Mouse (Mus musculus): Measurements from ENCODE around the gene Abca12. TPM values are rescaled to one million over a fixed set of nuclear protein-coding genes. Genes with fewer than 3 reads are reported as not detected.

Gene Abca12
- polyA plus RNA-seq, 1 experiment from 2014 or later = 0.09 TPM

- ATAC-seq (ENCODE audit: insufficient read depth, low FRiP score, low TSS enrichment) = no peak
- Histone ChIP-seq H3K4me3 (ENCODE audit: low read depth, low read length) (no peak overlapping the region), H3K9me3 (ENCODE audit: control insufficient read depth, low read length) (no peaks in the 10 kb centered on the region), H3K36me3 (ENCODE audit: control insufficient read depth, insufficient read depth, low read length) (no peaks in the 10 kb centered on the region), H3K27ac (ENCODE audit: low read depth, low read length) (no peak overlapping the region), H3K4me2 (ENCODE audit: low read depth) (no peak overlapping the region), H3K4me1 (ENCODE audit: control insufficient read depth, insufficient read depth, low read length) (no peaks in the 10 kb centered on the region), H3K9ac (ENCODE audit: low read length) (no peak overlapping the region), H3K27me3 (ENCODE audit: control insufficient read depth, insufficient read depth, low read length) (no peaks in the 10 kb centered on the region)
- WGBS = 81% methylated on average over 8 of the region's 8 CpGs
- no peak for DNase-seq (ENCODE audit: low spot score)
Observed at GRCm38 (mm10) chr1:71272077-71272476, 142.6 kb downstream of the Abca12 start.

GRCm38 (mm10) chr1:71270083-71270482 lies 144.6 kb downstream of the Abca12 start:
- Histone ChIP-seq H3K9ac (ENCODE audit: low read length) (no peak overlapping the region), H3K4me3 (ENCODE audit: low read depth, low read length) (no peak overlapping the region), H3K9me3 (ENCODE audit: control insufficient read depth, low read length) (no peaks in the 10 kb centered on the region), H3K4me1 (ENCODE audit: control insufficient read depth, insufficient read depth, low read length) (no peaks in the 10 kb centered on the region), H3K4me2 (ENCODE audit: low read depth) (no peak overlapping the region), H3K27me3 (ENCODE audit: control insufficient read depth, insufficient read depth, low read length) (no peaks in the 10 kb centered on the region), H3K27ac (ENCODE audit: low read depth, low read length) (no peak overlapping the region), H3K36me3 (ENCODE audit: control insufficient read depth, insufficient read depth, low read length) (no peaks in the 10 kb centered on the region)
- no peak for ATAC-seq (ENCODE audit: insufficient read depth, low FRiP score, low TSS enrichment)
- 94% methylated on average over 3 of the region's 3 CpGs for WGBS
- no peak for DNase-seq (ENCODE audit: low spot score)

DNA sequence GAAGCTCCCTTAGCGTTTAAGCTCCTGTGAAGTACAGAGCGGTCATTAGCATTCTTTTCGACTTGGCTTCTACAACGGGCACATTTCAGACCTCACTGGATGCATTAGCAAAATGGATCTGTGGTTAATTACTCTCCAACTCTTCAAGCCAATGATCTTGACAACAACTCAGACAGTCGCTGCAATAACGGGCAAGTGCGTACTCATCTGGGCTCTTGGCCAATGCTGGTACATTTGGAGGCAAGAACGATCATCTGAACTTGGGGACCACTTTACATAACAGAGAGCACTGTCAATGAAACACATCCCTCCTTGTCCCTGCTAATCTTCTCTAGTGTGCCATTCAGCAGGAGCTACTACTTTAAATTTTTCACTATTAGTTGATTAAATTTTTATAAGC lies 148.1 kb downstream of the Abca12 start:
- no peak overlapping the region for H3K4me2 ChIP-seq (ENCODE audit: low read depth)
- no peak overlapping the region for H3K4me3 ChIP-seq (ENCODE audit: low read depth, low read length)
- WGBS = 93% methylated on average over 8 of the region's 8 CpGs
- H3K27ac ChIP-seq (ENCODE audit: low read depth, low read length) = no peak overlapping the region
- H3K4me1 ChIP-seq (ENCODE audit: control insufficient read depth, insufficient read depth, low read length) = no peaks in the 10 kb centered on the region
- no peaks in the 10 kb centered on the region for H3K9me3 ChIP-seq (ENCODE audit: control insufficient read depth, low read length)
- ATAC-seq (ENCODE audit: insufficient read depth, low FRiP score, low TSS enrichment) (no peak), DNase-seq (ENCODE audit: low spot score) (no peak)
- H3K27me3 ChIP-seq (ENCODE audit: control insufficient read depth, insufficient read depth, low read length) = no peaks in the 10 kb centered on the region
- no peak overlapping the region for H3K9ac ChIP-seq (ENCODE audit: low read length)
- no peaks in the 10 kb centered on the region for H3K36me3 ChIP-seq (ENCODE audit: control insufficient read depth, insufficient read depth, low read length)

GRCm38 (mm10) chr1:71263532-71263931 lies 151.2 kb downstream of the Abca12 start:
- no peaks in the 10 kb centered on the region for H3K4me1 ChIP-seq (ENCODE audit: control insufficient read depth, insufficient read depth, low read length)
- no peak overlapping the region for H3K9ac ChIP-seq (ENCODE audit: low read length)
- no peaks in the 10 kb centered on the region for H3K9me3 ChIP-seq (ENCODE audit: control insufficient read depth, low read length)
- H3K4me2 ChIP-seq (ENCODE audit: low read depth) = no peak overlapping the region
- DNase-seq (ENCODE audit: low spot score) (no peak), ATAC-seq (ENCODE audit: insufficient read depth, low FRiP score, low TSS enrichment) (no peak)
- H3K4me3 ChIP-seq (ENCODE audit: low read depth, low read length) = no peak overlapping the region
- no peaks in the 10 kb centered on the region for H3K36me3 ChIP-seq (ENCODE audit: control insufficient read depth, insufficient read depth, low read length)
- no peak overlapping the region for H3K27ac ChIP-seq (ENCODE audit: low read depth, low read length)
- 90% methylated on average over 7 of the region's 7 CpGs for WGBS
- H3K27me3 ChIP-seq (ENCODE audit: control insufficient read depth, insufficient read depth, low read length) = no peaks in the 10 kb centered on the region

GRCm38 (mm10) chr1:71244647-71245046 lies 170.1 kb downstream of the Abca12 start:
- Histone ChIP-seq H3K36me3 (ENCODE audit: control insufficient read depth, insufficient read depth, low read length) (no peaks in the 10 kb centered on the region), H3K9me3 (ENCODE audit: control insufficient read depth, low read length) (no peaks in the 10 kb centered on the region), H3K27me3 (ENCODE audit: control insufficient read depth, insufficient read depth, low read length) (no peaks in the 10 kb centered on the region), H3K27ac (ENCODE audit: low read depth, low read length) (no peak overlapping the region), H3K4me1 (ENCODE audit: control insufficient read depth, insufficient read depth, low read length) (no peaks in the 10 kb centered on the region), H3K4me2 (ENCODE audit: low read depth) (no peak overlapping the region), H3K4me3 (ENCODE audit: low read depth, low read length) (no peak overlapping the region), H3K9ac (ENCODE audit: low read length) (no peak overlapping the region)
- ATAC-seq (ENCODE audit: insufficient read depth, low FRiP score, low TSS enrichment) = no peak
- no peak for DNase-seq (ENCODE audit: low spot score)
- WGBS = 48% methylated on average over 3 of the region's 3 CpGs

GRCm38 (mm10) chr1:71241396-71241795 lies 173.3 kb downstream of the Abca12 start:
- Histone ChIP-seq H3K27ac (ENCODE audit: low read depth, low read length) (no peak overlapping the region), H3K4me3 (ENCODE audit: low read depth, low read length) (no peak overlapping the region), H3K9ac (ENCODE audit: low read length) (no peak overlapping the region), H3K4me2 (ENCODE audit: low read depth) (no peak overlapping the region), H3K9me3 (ENCODE audit: control insufficient read depth, low read length) (no peaks in the 10 kb centered on the region), H3K36me3 (ENCODE audit: control insufficient read depth, insufficient read depth, low read length) (no peaks in the 10 kb centered on the region), H3K27me3 (ENCODE audit: control insufficient read depth, insufficient read depth, low read length) (no peaks in the 10 kb centered on the region), H3K4me1 (ENCODE audit: control insufficient read depth, insufficient read depth, low read length) (no peaks in the 10 kb centered on the region)
- 78% methylated on average over 1 of the region's 1 CpGs for WGBS
- ATAC-seq (ENCODE audit: insufficient read depth, low FRiP score, low TSS enrichment) (no peak), DNase-seq (ENCODE audit: low spot score) (no peak)

DNA sequence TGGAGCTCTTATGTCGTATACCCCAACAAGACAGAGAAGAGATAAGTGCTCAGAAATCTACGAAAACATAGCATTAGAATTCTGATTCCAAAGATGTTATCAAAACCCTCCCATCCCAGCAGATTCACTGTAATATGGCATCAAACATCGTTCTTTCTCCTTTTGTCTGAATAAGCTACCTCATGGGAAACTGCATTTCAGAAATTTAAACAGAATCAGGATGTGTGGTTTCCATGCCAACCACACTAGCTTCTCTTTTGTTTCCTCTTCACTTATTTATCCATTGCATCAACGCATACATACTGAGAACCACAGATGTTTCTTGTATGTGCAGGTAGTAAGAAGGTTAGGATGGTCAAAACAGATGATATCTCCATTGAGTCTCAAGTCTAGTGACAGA lies 175.1 kb downstream of the Abca12 start:
- no peak for DNase-seq (ENCODE audit: low spot score)
- WGBS = 86% methylated on average over 4 of the region's 4 CpGs
- Histone ChIP-seq H3K4me1 (ENCODE audit: control insufficient read depth, insufficient read depth, low read length) (no peaks in the 10 kb centered on the region), H3K9me3 (ENCODE audit: control insufficient read depth, low read length) (no peaks in the 10 kb centered on the region), H3K27me3 (ENCODE audit: control insufficient read depth, insufficient read depth, low read length) (no peaks in the 10 kb centered on the region), H3K4me2 (ENCODE audit: low read depth) (no peak overlapping the region), H3K4me3 (ENCODE audit: low read depth, low read length) (no peak overlapping the region), H3K27ac (ENCODE audit: low read depth, low read length) (no peak overlapping the region), H3K9ac (ENCODE audit: low read length) (no peak overlapping the region), H3K36me3 (ENCODE audit: control insufficient read depth, insufficient read depth, low read length) (no peaks in the 10 kb centered on the region)
- ATAC-seq (ENCODE audit: insufficient read depth, low FRiP score, low TSS enrichment) = no peak

DNA sequence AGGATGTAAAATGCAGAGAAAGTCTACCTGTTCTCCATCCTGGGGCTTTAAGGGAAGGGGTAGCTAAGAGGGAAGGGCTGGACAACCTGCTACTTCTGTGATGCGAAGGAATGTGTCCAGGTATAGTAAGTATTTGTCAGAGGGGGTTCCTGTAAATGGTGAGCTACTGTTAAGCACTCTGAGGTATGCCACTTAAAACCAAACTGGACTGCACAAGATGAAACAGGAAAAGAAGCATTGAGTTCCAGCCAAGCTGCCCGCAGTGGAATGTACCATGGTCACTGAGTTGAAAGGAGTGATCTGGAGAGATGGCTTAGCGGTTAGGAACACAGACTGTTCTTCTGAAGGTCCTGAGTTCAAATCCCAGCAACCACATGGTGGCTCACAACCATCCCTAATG lies 179.4 kb downstream of the Abca12 start:
- no peak overlapping the region for H3K9ac ChIP-seq (ENCODE audit: low read length)
- no peak overlapping the region for H3K4me2 ChIP-seq (ENCODE audit: low read depth)
- H3K27me3 ChIP-seq (ENCODE audit: control insufficient read depth, insufficient read depth, low read length) = no peaks in the 10 kb centered on the region
- DNase-seq (ENCODE audit: low spot score) (no peak), ATAC-seq (ENCODE audit: insufficient read depth, low FRiP score, low TSS enrichment) (no peak)
- H3K4me1 ChIP-seq (ENCODE audit: control insufficient read depth, insufficient read depth, low read length) = no peaks in the 10 kb centered on the region
- no peak overlapping the region for H3K4me3 ChIP-seq (ENCODE audit: low read depth, low read length)
- H3K9me3 ChIP-seq (ENCODE audit: control insufficient read depth, low read length) = no peaks in the 10 kb centered on the region
- no peak overlapping the region for H3K27ac ChIP-seq (ENCODE audit: low read depth, low read length)
- no peaks in the 10 kb centered on the region for H3K36me3 ChIP-seq (ENCODE audit: control insufficient read depth, insufficient read depth, low read length)
- 93% methylated on average over 3 of the region's 3 CpGs for WGBS

DNA sequence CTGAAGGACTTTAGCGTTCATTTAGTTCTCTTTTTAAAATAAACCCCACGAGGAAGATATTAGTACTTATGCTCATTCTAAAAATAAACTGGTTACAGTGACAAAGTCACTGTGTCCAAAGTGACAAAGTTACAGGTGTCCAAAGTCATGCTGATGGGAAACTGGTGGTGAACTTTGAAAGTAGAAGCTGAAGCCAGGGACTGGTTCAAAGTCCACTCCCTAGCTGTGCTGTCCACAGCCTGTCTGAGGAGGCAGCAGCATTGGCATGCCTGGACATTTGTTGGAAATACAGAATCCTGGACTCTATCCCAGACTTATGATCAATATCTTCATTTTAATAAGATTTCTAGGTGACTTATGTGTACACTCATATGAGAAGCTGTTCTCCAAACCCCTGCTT lies 183.5 kb downstream of the Abca12 start:
- no peaks in the 10 kb centered on the region for H3K27me3 ChIP-seq (ENCODE audit: control insufficient read depth, insufficient read depth, low read length)
- no peak for ATAC-seq (ENCODE audit: insufficient read depth, low FRiP score, low TSS enrichment)
- H3K4me1 ChIP-seq (ENCODE audit: control insufficient read depth, insufficient read depth, low read length) = no peaks in the 10 kb centered on the region
- no peak overlapping the region for H3K4me3 ChIP-seq (ENCODE audit: low read depth, low read length)
- no peak overlapping the region for H3K4me2 ChIP-seq (ENCODE audit: low read depth)
- H3K9me3 ChIP-seq (ENCODE audit: control insufficient read depth, low read length) = no peaks in the 10 kb centered on the region
- WGBS = 79% methylated on average over 2 of the region's 2 CpGs
- H3K27ac ChIP-seq (ENCODE audit: low read depth, low read length) = no peak overlapping the region
- H3K36me3 ChIP-seq (ENCODE audit: control insufficient read depth, insufficient read depth, low read length) = no peaks in the 10 kb centered on the region
- no peak for DNase-seq (ENCODE audit: low spot score)
- no peak overlapping the region for H3K9ac ChIP-seq (ENCODE audit: low read length)
